Mouse (Mus musculus) myocyte (in vitro differentiated cells): ENCODE data around the gene Jakmip3. TPM values are rescaled to one million over a fixed set of nuclear protein-coding genes. Genes with fewer than 3 reads are reported as not detected.

Experiments
- H3K27me3 ChIP-seq: one replicate; pipeline ENCODE4 v1.6.1; 2011; ENCODE audit not compliant: control insufficient read depth, insufficient read depth, insufficient read length
- H3K36me3 ChIP-seq: one replicate; pipeline ENCODE4 v1.6.1; 2011; ENCODE audit not compliant: control insufficient read depth, insufficient read depth
- H3K4me2 ChIP-seq: one replicate; pipeline ENCODE4 v1.6.1; 2011; ENCODE audit warnings: low read depth, control low read depth
- H3K4me3 ChIP-seq: one replicate; pipeline ENCODE4 v1.5.1; 2011; ENCODE audit warnings: mild to moderate bottlenecking, control low read depth, moderate library complexity
- H3K79me2 ChIP-seq: one replicate; pipeline ENCODE4 v1.6.1; 2011; ENCODE audit not compliant: control insufficient read depth, insufficient read depth
- H3ac ChIP-seq: one replicate; pipeline ENCODE4 v1.6.1; 2011; ENCODE audit not compliant: control insufficient read depth, insufficient read length
- CEBPB ChIP-seq: IDR thresholded peaks from 2 replicates; pipeline ENCODE4 v1.6.1; 2011; ENCODE audit warnings: mild to moderate bottlenecking, moderate library complexity; ENCODE audit not compliant: poor library complexity, insufficient read depth, severe bottlenecking
- E2F4 ChIP-seq: IDR thresholded peaks from one replicate; pipeline ENCODE4 v1.6.1; 2011; ENCODE audit warnings: mild to moderate bottlenecking, control low read depth, moderate library complexity; ENCODE audit not compliant: insufficient read depth
- MAX ChIP-seq: IDR thresholded peaks from one replicate; pipeline ENCODE4 v1.6.1; 2011; ENCODE audit warnings: low read depth, mild to moderate bottlenecking, control low read depth
- MYOD1 ChIP-seq, 3 experiments: IDR thresholded peaks; one replicate each; pipeline ENCODE4 v1.6.1; 2011; ENCODE audit warnings: control low read depth in 2 of 3, low read depth in 2 of 3, mild to moderate bottlenecking in 2 of 3, moderate library complexity in 1 of 3; ENCODE audit not compliant: insufficient read length in 2 of 3, control insufficient read depth in 1 of 3
- MYOG ChIP-seq, 3 experiments: IDR thresholded peaks; one replicate each; pipeline ENCODE4 v1.6.1; 2011; ENCODE audit warnings: control low read depth in 2 of 3, low read depth in 2 of 3, mild to moderate bottlenecking in 2 of 3; ENCODE audit not compliant: insufficient read length in 2 of 3, control insufficient read depth in 1 of 3, insufficient read depth in 1 of 3
- POLR2A ChIP-seq: IDR thresholded peaks from one replicate; pipeline ENCODE4 v1.6.1; 2011; ENCODE audit warnings: low read depth, mild to moderate bottlenecking, control low read depth, moderate library complexity; ENCODE audit not compliant: insufficient read length
- POLR2AphosphoS2 ChIP-seq: IDR thresholded peaks from one replicate; pipeline ENCODE4 v1.6.1; 2011; ENCODE audit warnings: low read depth, control low read depth; ENCODE audit not compliant: insufficient read length
- REST ChIP-seq: IDR thresholded peaks from one replicate; pipeline ENCODE4 v1.6.1; 2011; ENCODE audit warnings: mild to moderate bottlenecking, control low read depth, moderate library complexity; ENCODE audit not compliant: insufficient read depth, insufficient read length
- SRF ChIP-seq: IDR thresholded peaks from one replicate; pipeline ENCODE4 v1.6.1; 2011; ENCODE audit warnings: low read depth; ENCODE audit not compliant: control insufficient read depth, insufficient read length
- TCF12 ChIP-seq: IDR thresholded peaks from one replicate; pipeline ENCODE4 v1.6.1; 2011; ENCODE audit warnings: mild to moderate bottlenecking, control low read depth; ENCODE audit not compliant: poor library complexity, insufficient read depth, severe bottlenecking
- TCF3 ChIP-seq: IDR thresholded peaks from one replicate; pipeline ENCODE4 v1.6.1; 2011; ENCODE audit warnings: low read depth, control low read depth; ENCODE audit not compliant: insufficient read length
- USF1 ChIP-seq: IDR thresholded peaks from one replicate; pipeline ENCODE4 v1.6.1; 2011; ENCODE audit warnings: low read depth, mild to moderate bottlenecking, control low read depth, moderate library complexity
- polyA plus RNA-seq: library from polyadenylated mRNA; unstranded; fragments of >200 nt; fragmentation: generic; extraction: Trizol; gene quantifications from one replicate; pipeline ENCODE4 v1.2.1, GENCODE M21; 2012; ENCODE audit warnings: missing spikeins

Jakmip3 gene
- polyA plus RNA-seq, 1 experiment: 0.01 TPM

DNA sequence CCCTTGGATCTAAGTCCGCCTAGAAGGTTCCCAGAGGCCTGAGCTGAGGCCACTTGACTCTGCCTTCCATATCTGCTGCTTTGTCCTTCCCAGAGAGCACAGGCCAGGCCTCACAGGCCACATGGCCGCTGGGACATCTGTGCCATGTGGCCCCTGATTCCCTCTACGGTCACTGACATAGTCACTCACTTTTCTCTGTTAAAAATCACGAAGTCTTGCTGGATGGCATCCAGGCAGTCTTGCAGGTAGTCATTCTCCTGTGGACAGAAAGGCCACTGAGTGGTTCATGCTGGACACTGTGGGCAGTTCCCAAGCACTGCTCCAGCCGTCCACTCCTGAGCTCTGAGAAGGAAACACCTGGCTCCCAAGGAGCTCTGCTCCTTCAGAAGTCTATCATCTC is 164.5 kb downstream of the Jakmip3 start:
- H3K36me3 ChIP-seq: no peaks in the 10 kb centered on the region
- no peak overlapping the region for H3K4me3 ChIP-seq
- H3K79me2 ChIP-seq: no peaks in the 10 kb centered on the region
- TF ChIP-seq CEBPB (no peak), POLR2AphosphoS2 (no peak), MYOG (IDR thresholded peaks at IDR 0.05; ENCODE audit: control insufficient read depth in 1 of 3, insufficient read depth in 1 of 3, insufficient read length in 2 of 3, low read depth in 2 of 3) (no peak), MYOD1 (IDR thresholded peaks at IDR 0.05; ENCODE audit: control insufficient read depth in 1 of 3, insufficient read length in 2 of 3, low read depth in 2 of 3) (no peak), TCF3 (no peak), E2F4 (no peak), REST (no peak), USF1 (no peak), MAX (no peak), POLR2A (no peak), TCF12 (no peak), SRF (no peak)
- no peak overlapping the region for H3ac ChIP-seq
- peaks cover 27% of the 10 kb centered on the region for H3K27me3 ChIP-seq
- no peak overlapping the region for H3K4me2 ChIP-seq

DNA sequence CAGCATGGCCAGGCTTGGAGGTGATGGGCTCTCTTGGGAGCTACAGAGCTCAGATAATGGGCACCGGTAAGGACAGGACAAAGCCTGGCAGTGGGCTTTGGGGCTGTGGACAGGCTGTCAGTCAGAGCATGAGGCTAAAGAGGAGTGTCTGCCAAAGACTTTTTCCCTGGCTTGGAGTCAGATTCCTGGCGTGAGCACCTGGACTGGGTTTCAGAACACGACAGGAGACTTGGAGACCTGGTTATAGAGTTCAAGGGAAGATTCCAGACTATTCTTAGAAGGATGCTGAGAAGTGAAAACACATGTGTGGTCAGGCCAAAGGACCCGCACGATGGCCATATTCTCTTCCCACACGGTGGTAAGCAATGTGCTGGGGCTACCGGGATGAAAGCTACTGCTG is 165.2 kb downstream of the Jakmip3 start:
- H3K79me2 ChIP-seq: no peaks in the 10 kb centered on the region
- H3K27me3 ChIP-seq: peaks cover 21% of the 10 kb centered on the region
- H3K4me3 ChIP-seq: no peak overlapping the region
- no peak overlapping the region for H3K4me2 ChIP-seq
- no peak for TF ChIP-seq MYOG (IDR thresholded peaks at IDR 0.05; ENCODE audit: control insufficient read depth in 1 of 3, insufficient read depth in 1 of 3, insufficient read length in 2 of 3, low read depth in 2 of 3)
- no peak for TF ChIP-seq POLR2AphosphoS2
- TF ChIP-seq E2F4: no peak
- H3ac ChIP-seq: no peak overlapping the region
- H3K36me3 ChIP-seq: no peaks in the 10 kb centered on the region

DNA sequence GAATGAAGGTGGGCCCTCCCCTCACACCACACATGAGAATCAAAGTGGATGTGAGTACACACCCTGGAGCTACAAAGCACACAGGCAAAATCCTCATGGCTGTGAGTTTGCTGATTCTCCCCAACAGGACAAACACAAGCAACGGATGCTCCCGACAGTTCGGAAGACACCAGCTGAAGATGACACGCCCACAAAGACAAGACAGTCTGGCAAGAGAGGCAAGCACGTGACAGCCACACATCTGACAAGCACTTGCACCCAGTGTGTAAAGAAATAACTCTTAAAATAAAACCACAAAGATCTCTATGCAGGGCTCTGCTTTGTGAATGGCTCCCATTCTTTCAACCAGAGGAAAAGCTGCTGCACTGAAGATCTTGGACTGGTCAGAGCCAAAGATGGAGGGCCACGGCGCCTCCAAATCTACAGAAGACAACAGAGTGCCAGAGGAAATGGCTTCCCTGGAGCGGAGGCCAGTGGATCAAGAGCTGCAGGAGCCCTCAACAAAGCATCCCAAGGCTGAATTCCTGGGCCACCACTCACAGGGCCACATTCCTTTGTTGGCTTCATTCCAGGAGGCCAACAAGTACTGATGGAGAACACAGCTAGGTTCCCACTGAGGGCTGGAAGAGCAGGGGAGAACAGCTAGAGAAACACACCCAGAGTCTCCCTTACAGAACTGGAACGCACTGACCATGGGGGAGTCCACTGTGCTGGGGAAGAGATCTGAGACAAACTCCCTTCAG is 167.5 kb downstream of the Jakmip3 start:
- peaks cover 16% of the 10 kb centered on the region for H3K27me3 ChIP-seq
- no peak for TF ChIP-seq TCF3
- no peak for TF ChIP-seq MAX
- no peak for TF ChIP-seq POLR2A
- no peak for TF ChIP-seq CEBPB
- no peak for TF ChIP-seq USF1
- no peak for TF ChIP-seq E2F4
- no peak for TF ChIP-seq MYOD1 (IDR thresholded peaks at IDR 0.05; ENCODE audit: control insufficient read depth in 1 of 3, insufficient read length in 2 of 3, low read depth in 2 of 3)
- TF ChIP-seq SRF: no peak
- TF ChIP-seq REST: no peak
- no peak for TF ChIP-seq MYOG (IDR thresholded peaks at IDR 0.05; ENCODE audit: control insufficient read depth in 1 of 3, insufficient read depth in 1 of 3, insufficient read length in 2 of 3, low read depth in 2 of 3)
- no peak for TF ChIP-seq POLR2AphosphoS2
- TF ChIP-seq TCF12: no peak
- no peak overlapping the region for H3K4me3 ChIP-seq
- H3K4me2 ChIP-seq: no peak overlapping the region
- no peak overlapping the region for H3ac ChIP-seq
- H3K36me3 ChIP-seq: no peaks in the 10 kb centered on the region
- H3K79me2 ChIP-seq: no peaks in the 10 kb centered on the region

DNA sequence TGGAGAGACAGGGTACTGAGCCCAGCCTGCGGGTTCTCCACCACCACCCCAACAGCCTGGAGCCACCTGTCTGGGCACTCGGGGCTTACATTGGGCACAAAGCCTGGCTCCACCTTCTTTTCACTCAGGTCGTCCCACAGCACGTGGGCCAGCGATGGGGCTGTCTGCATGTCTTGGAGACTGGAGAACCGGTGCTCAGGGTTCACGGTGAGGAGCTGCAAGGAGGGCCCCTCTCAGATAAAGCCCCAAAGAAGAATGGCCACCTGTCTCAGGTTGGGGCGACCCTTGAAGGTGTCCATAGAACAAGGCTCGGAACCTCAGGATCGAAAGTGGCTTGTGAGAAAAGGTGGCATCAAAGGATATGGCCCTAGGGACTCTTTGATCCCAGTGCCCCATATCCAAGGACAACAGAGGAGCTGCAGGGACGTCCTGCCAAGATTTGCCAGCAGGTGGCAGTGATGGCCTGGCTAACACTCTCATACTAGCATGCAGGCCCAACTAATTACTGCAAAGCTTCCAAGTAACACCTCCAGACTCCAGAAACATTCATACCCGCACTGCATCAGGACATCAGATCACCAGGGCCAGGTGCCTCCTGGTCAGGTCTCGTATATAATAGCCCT is 178.7 kb downstream of the Jakmip3 start:
- Histone ChIP-seq H3K27me3 (peaks cover 9% of the 10 kb centered on the region), H3ac (no peak overlapping the region), H3K79me2 (no peaks in the 10 kb centered on the region), H3K36me3 (no peaks in the 10 kb centered on the region), H3K4me2 (no peak overlapping the region), H3K4me3 (no peak overlapping the region)
- TF ChIP-seq MAX (no peak), POLR2A (no peak), SRF (no peak), E2F4 (no peak), POLR2AphosphoS2 (no peak), USF1 (no peak), REST (no peak), TCF3 (no peak), TCF12 (no peak), CEBPB (no peak), MYOD1 (IDR thresholded peaks at IDR 0.05; ENCODE audit: control insufficient read depth in 1 of 3, insufficient read length in 2 of 3, low read depth in 2 of 3) (no peak), MYOG (IDR thresholded peaks at IDR 0.05; ENCODE audit: control insufficient read depth in 1 of 3, insufficient read depth in 1 of 3, insufficient read length in 2 of 3, low read depth in 2 of 3) (no peak)

DNA sequence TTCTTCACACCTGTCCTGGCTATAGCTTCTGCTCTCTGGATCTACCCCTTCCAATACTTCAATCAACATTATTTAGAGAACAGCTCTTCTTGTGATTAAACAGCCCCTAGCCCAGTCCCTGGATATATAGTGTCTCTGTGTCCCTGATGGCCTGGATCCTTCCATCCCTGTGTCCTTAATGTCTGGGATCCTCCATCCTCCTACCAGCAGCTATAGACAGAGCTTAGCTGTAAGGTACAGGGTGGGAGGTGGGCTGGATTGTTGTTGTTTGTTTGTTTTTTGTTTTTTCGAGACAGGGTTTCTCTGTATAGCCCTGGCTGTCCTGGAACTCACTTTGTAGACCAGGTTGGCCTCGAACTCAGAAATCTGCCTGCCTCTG is 179.2 kb downstream of the Jakmip3 start:
- Histone ChIP-seq H3K4me3 (no peak overlapping the region), H3K36me3 (no peaks in the 10 kb centered on the region), H3ac (no peak overlapping the region), H3K4me2 (no peak overlapping the region), H3K27me3 (peaks cover 9% of the 10 kb centered on the region), H3K79me2 (no peaks in the 10 kb centered on the region)
- TF ChIP-seq CEBPB (no peak), MYOG (IDR thresholded peaks at IDR 0.05; ENCODE audit: control insufficient read depth in 1 of 3, insufficient read depth in 1 of 3, insufficient read length in 2 of 3, low read depth in 2 of 3) (no peak), SRF (no peak), TCF12 (no peak), POLR2AphosphoS2 (no peak), MYOD1 (IDR thresholded peaks at IDR 0.05; ENCODE audit: control insufficient read depth in 1 of 3, insufficient read length in 2 of 3, low read depth in 2 of 3) (no peak), MAX (no peak), POLR2A (no peak), E2F4 (no peak), REST (no peak), USF1 (no peak), TCF3 (no peak)
